Mouse (Mus musculus) lung, postnatal 4 days (tissue): ENCODE data around the gene Fbxo7.

ENCODE experiments used
- DNase-seq, 2 experiments: peaks; one replicate each; pipeline ENCODE4 v3.0.0; 2021

Gene Fbxo7

GRCm38 (mm10) chr10:86093109-86094035 lies 71.6 kb downstream of the Fbxo7 start:
- no peak for DNase-seq

GRCm38 (mm10) chr10:86098363-86098762 lies 76.6 kb downstream of the Fbxo7 start:
- DNase-seq = no peak

- DNase-seq = no peak
These were observed 78.6 kb downstream of the Fbxo7 start for GRCm38 (mm10) chr10:86100281-86100851.
